Mouse (Mus musculus) midbrain, postnatal 0 days (tissue): ENCODE results near the gene Prune2. TPM values are rescaled to one million over a fixed set of nuclear protein-coding genes. Genes with fewer than 3 reads are reported as not detected.

Experiments used
- ATAC-seq: fragments of 200-750 bp; cut with Nextera tagmentation; 2 replicates; pipeline ENCODE4 v1.8.0; 2017; ENCODE audit warnings: moderate number of reproducible peaks, mild to moderate bottlenecking, moderate TSS enrichment, moderate library complexity; ENCODE audit not compliant: low FRiP score
- DNase-seq: peaks from one replicate; pipeline ENCODE4 v3.0.0-alpha.2; 2015; ENCODE audit warnings: low spot score
- H3K27ac ChIP-seq: fragments of 300-500 bp; sonication (generic); 2 replicates; pipeline ENCODE4 v1.5.1; 2014; ENCODE audit warnings: low read depth, mild to moderate bottlenecking, low read length, mixed read lengths
- H3K27me3 ChIP-seq: fragments of 300-500 bp; sonication (generic); 2 replicates; pipeline ENCODE4 v1.6.1; 2014; ENCODE audit warnings: low read length, control low read depth, mixed read lengths; ENCODE audit not compliant: insufficient read depth
- H3K36me3 ChIP-seq: fragments of 300-500 bp; sonication (generic); 2 replicates; pipeline ENCODE4 v1.6.1; 2014; ENCODE audit warnings: low read length, control low read depth, mixed read lengths; ENCODE audit not compliant: insufficient read depth
- H3K4me1 ChIP-seq: fragments of 300-500 bp; sonication (generic); 2 replicates; pipeline ENCODE4 v1.6.1; 2014; ENCODE audit warnings: mild to moderate bottlenecking, control low read depth, antibody characterized with exemption, low read length, mixed read lengths; ENCODE audit not compliant: insufficient read depth
- H3K4me2 ChIP-seq: fragments of 300-500 bp; sonication (generic); 2 replicates; pipeline ENCODE4 v1.6.1; 2014; ENCODE audit warnings: low read depth, mild to moderate bottlenecking, low read length, mixed read lengths; ENCODE audit not compliant: poor library complexity, severe bottlenecking
- H3K4me3 ChIP-seq: fragments of 300-500 bp; sonication (generic); 2 replicates; pipeline ENCODE4 v1.5.1; 2014; ENCODE audit warnings: low read depth, mild to moderate bottlenecking, low read length, moderate library complexity
- H3K9ac ChIP-seq: fragments of 300-500 bp; sonication (generic); replicated peaks from 2 replicates; pipeline ENCODE4 v1.6.1; 2014; ENCODE audit warnings: mild to moderate bottlenecking, low read length, moderate library complexity, mixed read lengths; ENCODE audit not compliant: poor library complexity, severe bottlenecking
- H3K9me3 ChIP-seq: fragments of 300-500 bp; sonication (generic); 2 replicates; pipeline ENCODE4 v1.6.1; 2016; ENCODE audit warnings: low read length, control low read depth
- CTCF ChIP-seq: IDR thresholded peaks from 2 replicates; pipeline ENCODE4 v1.5.1; 2016; ENCODE audit warnings: antibody characterized with exemption, mild to moderate bottlenecking
- WGBS: fragments of 180-500 bp; shearing (Covaris S2); extraction: QIAGEN DNeasy Blood & Tissue Kit; methylation state at CpG from one replicate; pipeline ENCODE4 v1.1.7; 2014; 5-methylcytosine and 5-hydroxymethylcytosine counted together
- polyA plus RNA-seq: library from polyadenylated mRNA; unstranded; fragments of >200 nt; fragmentation: Nextera tagmentation; extraction: Ambion mirVana; gene quantifications from 2 replicates; pipeline ENCODE4 v1.2.1, GENCODE M21; 2015
- total RNA-seq: library from RNA; depleted of rRNA; stranded (reverse); fragments of >200 nt; gene quantifications from 2 replicates; pipeline ENCODE4 v1.2.3, GENCODE M21; 2014

The Prune2 gene
- total and polyA plus RNA-seq, 2 experiments from 2014 or later, result 12.0 to 12.1 TPM

DNA sequence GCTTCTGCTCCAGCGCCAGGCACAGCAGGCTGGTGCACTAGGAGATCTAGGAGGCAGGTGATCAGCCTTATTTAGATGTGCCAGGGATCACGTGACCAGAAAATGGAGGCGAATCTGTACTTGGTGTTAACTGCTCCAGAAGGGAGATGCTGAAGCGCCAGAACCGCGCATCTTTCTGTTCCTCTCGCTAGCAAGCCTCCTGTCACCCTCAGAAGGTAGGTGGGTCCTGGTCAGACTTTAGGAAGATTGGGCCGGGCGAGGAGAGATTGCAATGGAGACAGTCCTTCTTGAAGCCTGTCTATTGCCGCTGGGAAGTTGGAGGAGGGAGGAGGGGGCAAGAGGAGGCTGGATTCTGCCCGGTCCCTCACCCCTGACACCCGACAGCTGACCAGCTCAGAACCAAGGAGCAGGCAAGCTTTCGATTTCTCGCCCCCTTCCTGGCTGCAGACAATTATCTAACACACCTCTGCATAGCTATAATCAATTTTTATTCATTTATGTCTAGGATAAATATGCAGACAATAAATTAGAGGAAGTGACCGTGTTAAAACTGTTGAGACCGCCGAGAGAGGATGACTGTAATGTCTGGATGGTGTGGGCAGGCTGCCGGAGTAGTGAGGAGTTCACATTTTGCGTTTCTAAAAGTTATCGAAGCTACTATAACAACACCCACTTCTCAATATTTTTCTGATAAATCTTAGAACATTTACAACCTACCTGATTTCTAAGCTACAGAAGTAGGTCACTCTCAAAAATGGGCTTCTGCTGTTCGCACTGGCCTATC lies 181.0 kb downstream of the Prune2 start:
- Histone ChIP-seq H3K9me3 (no peaks in the 10 kb centered on the region), H3K4me2 (peak overlapping the region; percentile 77), H3K4me1 (no peaks in the 10 kb centered on the region), H3K4me3 (peak overlapping the region; percentile 58), H3K27me3 (no peaks in the 10 kb centered on the region), H3K36me3 (no peaks in the 10 kb centered on the region), H3K9ac (peak overlapping the region; percentile 73), H3K27ac (peak overlapping the region; percentile 34; the same call in 1 of the 2 replicates)
- DNase-seq (peak; percentile 80), ATAC-seq (peak; percentile 93)
- no peak for TF ChIP-seq CTCF
- WGBS, result 10% methylated on average over 21 of the region's 21 CpGs

DNA sequence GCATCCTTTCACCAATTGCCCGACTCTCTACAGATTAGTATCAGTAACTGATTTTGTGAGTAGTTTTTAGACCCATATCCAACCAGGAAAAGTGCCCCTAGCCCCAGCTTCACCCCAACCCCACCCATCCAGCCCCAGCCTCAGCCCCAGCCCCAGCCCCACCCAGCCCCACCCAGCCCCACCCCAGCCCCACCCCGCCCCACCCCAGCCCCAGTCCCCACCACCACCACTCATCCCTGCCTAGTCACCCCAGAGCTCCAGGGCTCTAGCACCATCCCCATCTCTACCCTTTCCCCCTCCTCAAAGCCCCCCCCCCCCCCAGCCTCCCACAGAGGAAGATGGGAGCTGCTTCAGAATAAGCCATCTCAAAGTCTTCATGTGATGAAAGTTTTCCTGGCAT lies 181.7 kb downstream of the Prune2 start:
- Histone ChIP-seq H3K36me3 (no peaks in the 10 kb centered on the region), H3K9ac (peak overlapping the region; percentile 73; the same call in 1 of the 2 replicates), H3K4me2 (peak overlapping the region; percentile 77), H3K9me3 (no peaks in the 10 kb centered on the region), H3K27me3 (no peaks in the 10 kb centered on the region), H3K27ac (no peak overlapping the region), H3K4me1 (no peaks in the 10 kb centered on the region), H3K4me3 (peak overlapping the region; percentile 58)
- TF ChIP-seq CTCF, result no peak
- 30% methylated on average over 2 of the region's 2 CpGs for WGBS
- DNase-seq (no peak), ATAC-seq (no peak)

GRCm38 (mm10) chr19:17138144-17138915 lies 182.4 kb downstream of the Prune2 start:
- no peak for TF ChIP-seq CTCF

DNA sequence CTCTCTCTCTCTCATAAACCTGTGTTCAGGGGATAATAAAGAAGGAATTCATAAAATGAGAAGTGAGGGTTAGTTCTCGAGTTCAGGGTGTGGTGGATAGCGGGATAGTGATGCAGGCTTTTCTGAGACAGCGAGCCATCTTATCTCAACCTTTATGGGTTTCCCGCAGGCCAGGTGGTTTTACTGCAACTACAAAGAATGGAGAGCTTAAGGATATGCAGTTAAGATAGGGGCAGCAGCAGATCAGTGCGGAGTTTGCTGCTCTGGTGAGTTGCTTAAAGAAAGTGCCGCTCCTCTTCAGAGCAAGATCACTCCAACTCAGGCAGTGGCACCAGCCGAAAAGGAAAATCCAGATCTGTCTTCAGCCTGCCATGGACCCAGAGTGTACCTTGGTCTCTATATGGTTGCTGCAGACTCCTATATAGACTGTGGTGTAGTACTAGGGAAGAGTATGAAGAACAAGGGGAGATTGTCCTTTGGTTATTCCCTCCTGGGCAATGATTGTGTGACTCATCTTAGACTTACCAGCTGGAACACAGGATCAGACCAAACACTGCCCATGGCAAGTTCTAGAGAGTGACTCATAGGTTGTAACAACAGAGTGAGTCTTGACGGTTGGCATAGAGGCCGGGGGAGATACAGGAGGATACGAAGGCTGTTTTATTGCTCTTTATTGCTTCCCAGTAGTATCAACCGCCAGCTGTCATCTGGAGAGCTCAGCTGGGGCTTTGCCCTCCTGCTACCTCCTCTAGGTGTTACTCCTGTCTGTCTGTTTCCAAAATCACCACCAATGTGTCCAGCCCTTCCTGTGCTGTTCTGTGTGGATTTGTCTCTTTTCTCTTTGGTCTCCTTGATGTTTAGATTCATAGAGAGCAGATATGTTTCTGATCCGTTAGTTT lies 184.3 kb downstream of the Prune2 start:
- TF ChIP-seq CTCF, result no peak
- H3K4me3 ChIP-seq, result no peak overlapping the region
- no peak overlapping the region for H3K9ac ChIP-seq
- H3K27me3 ChIP-seq, result no peaks in the 10 kb centered on the region
- ATAC-seq, result no peak
- 90% methylated on average over 12 of the region's 12 CpGs for WGBS
- no peaks in the 10 kb centered on the region for H3K36me3 ChIP-seq
- DNase-seq, result no peak
- no peak overlapping the region for H3K4me2 ChIP-seq
- no peaks in the 10 kb centered on the region for H3K4me1 ChIP-seq
- H3K27ac ChIP-seq, result no peak overlapping the region
- H3K9me3 ChIP-seq, result no peaks in the 10 kb centered on the region

More at GRCm38 (mm10) chr19:17138144-17138915, 182.4 kb downstream of the Prune2 start:
- 24% methylated on average over 10 of the region's 10 CpGs for WGBS
- Histone ChIP-seq H3K4me2 (no peak overlapping the region), H3K4me1 (no peaks in the 10 kb centered on the region), H3K27ac (no peak overlapping the region), H3K9me3 (no peaks in the 10 kb centered on the region), H3K36me3 (no peaks in the 10 kb centered on the region), H3K9ac (no peak overlapping the region), H3K4me3 (no peak overlapping the region), H3K27me3 (no peaks in the 10 kb centered on the region)
- DNase-seq, result no peak
- no peak for ATAC-seq

DNA sequence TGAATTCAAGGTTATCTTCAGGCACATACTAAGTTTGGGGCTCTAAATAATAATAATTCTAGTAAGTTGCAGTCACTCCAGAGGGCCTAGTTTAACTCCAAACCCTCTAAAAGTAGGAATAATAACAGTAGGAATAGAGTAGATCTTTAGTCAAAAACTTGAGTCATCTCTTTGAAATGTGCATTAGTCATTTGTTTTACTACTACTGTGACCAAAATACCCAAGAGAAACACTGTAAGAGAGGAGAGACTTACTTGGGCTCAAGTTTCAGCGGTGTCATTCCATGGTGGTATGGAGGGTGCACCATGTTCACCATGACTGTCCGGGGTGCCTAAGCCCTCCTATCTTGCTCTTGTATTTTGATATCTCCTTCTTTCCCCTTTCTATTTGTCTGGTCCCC lies 187.3 kb downstream of the Prune2 start:
- Histone ChIP-seq H3K27me3 (no peaks in the 10 kb centered on the region), H3K4me3 (no peak overlapping the region), H3K9me3 (no peaks in the 10 kb centered on the region), H3K4me1 (no peaks in the 10 kb centered on the region), H3K27ac (no peak overlapping the region), H3K9ac (no peak overlapping the region), H3K4me2 (no peak overlapping the region), H3K36me3 (no peaks in the 10 kb centered on the region)
- no peak for DNase-seq
- no peak for TF ChIP-seq CTCF
- 97% methylated on average over 2 of the region's 2 CpGs for WGBS
- ATAC-seq, result no peak
